Mouse (Mus musculus) cerebellum, adult 9-10 months (tissue): ENCODE measurements at regions not wholly inside any gene's neighbourhood (a gene's known extent, or its start where the extent isn't known, plus 50 kb on each side); places are given as distances from the start of the nearest gene placed in this dataset.

Source experiments
- DNase-seq: peaks from one replicate; pipeline ENCODE4 v3.0.0; 2022

GRCm38 (mm10) chr12:16185431-16185923 is 368.8 kb upstream of the Trib2 start:
- DNase-seq: no peak

- no peak for DNase-seq
Measured at GRCm38 (mm10) chr12:16183055-16183454, 366.3 kb upstream of the Trib2 start.

- DNase-seq: no peak
Measured at GRCm38 (mm10) chr12:16181599-16181998, 364.9 kb upstream of the Trib2 start.

GRCm38 (mm10) chr12:16179897-16180296 is 363.2 kb upstream of the Trib2 start:
- no peak for DNase-seq

- no peak for DNase-seq
Measured at GRCm38 (mm10) chr12:16176326-16176725, 359.6 kb upstream of the Trib2 start.

- DNase-seq: no peak
Measured at GRCm38 (mm10) chr12:16172176-16172575, 355.5 kb upstream of the Trib2 start.

GRCm38 (mm10) chr12:16171636-16172035 is 354.9 kb upstream of the Trib2 start:
- DNase-seq: no peak

GRCm38 (mm10) chr12:16169781-16170535 is 353.2 kb upstream of the Trib2 start:
- no peak for DNase-seq

- DNase-seq: no peak
Measured at GRCm38 (mm10) chr12:16167793-16168343, 351.1 kb upstream of the Trib2 start.

GRCm38 (mm10) chr12:16165126-16165525 is 348.4 kb upstream of the Trib2 start:
- DNase-seq: no peak

GRCm38 (mm10) chr12:16161947-16162346 is 345.2 kb upstream of the Trib2 start:
- DNase-seq: no peak

- DNase-seq: peak; percentile 33
Measured at GRCm38 (mm10) chr12:16157896-16158295, 341.2 kb upstream of the Trib2 start.

GRCm38 (mm10) chr12:16155791-16156558 is 339.3 kb upstream of the Trib2 start:
- no peak for DNase-seq

GRCm38 (mm10) chr12:16154256-16154655 is 337.5 kb upstream of the Trib2 start:
- no peak for DNase-seq

- no peak for DNase-seq
Measured at GRCm38 (mm10) chr12:16152108-16152507, 335.4 kb upstream of the Trib2 start.

GRCm38 (mm10) chr12:16151170-16151702 is 334.5 kb upstream of the Trib2 start:
- no peak for DNase-seq

- no peak for DNase-seq
Measured at GRCm38 (mm10) chr12:16146919-16147318, 330.2 kb upstream of the Trib2 start.

GRCm38 (mm10) chr12:16145621-16146020 is 328.9 kb upstream of the Trib2 start:
- DNase-seq: no peak

- DNase-seq: no peak
Measured at GRCm38 (mm10) chr12:16141193-16141592, 324.5 kb upstream of the Trib2 start.

- no peak for DNase-seq
Measured at GRCm38 (mm10) chr12:16140511-16141110, 323.9 kb upstream of the Trib2 start.

GRCm38 (mm10) chr12:16139152-16139551 is 322.4 kb upstream of the Trib2 start:
- DNase-seq: no peak

- no peak for DNase-seq
Measured at GRCm38 (mm10) chr12:16137801-16138200, 321.1 kb upstream of the Trib2 start.

- DNase-seq: no peak
Measured at GRCm38 (mm10) chr12:16136214-16136671, 319.5 kb upstream of the Trib2 start.
